Mouse (Mus musculus) monocyte, adult 59 days (primary cell): Measurements from ENCODE around the gene Phb. TPM values are rescaled to one million over a fixed set of nuclear protein-coding genes. Genes with fewer than 3 reads are reported as not detected.

Experiments used
- total RNA-seq, 2 experiments: library from RNA; stranded (reverse); gene quantifications; one replicate each; pipeline ENCODE4 v1.2.4; 2023

Gene Phb
- total RNA-seq = 10 to 100 TPM; 49.2 to 53.7 TPM

DNA sequence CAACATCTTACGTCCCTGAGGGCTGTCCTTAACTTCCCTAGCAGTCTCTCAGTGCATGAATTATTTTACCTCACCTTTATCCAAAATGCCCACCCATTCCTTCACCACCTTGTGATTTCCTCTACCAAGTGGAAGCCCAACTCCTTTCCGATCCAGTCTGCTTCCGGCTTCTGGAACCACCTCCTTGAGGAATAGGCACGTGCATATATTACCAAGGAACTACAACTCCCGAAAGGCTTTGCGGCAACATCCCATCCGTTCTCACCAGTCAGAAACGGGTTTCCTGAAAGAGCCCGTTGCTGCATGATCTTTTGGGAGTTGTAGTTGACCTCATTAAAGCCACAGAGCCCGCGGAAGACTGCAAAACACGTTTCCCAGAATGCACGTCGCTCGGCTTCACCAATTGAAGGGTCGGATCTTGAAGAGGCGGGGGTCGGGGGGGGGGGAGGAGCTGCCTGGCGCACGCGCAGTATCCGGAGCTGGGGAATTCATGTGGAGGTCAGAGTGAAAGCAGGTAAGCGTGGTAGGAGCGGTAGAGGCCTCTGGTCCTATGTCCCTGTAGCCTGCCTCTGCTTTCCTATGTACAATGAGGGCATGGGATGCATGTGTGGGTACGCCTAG is at the start of gene Phb:
Gene Phb, plus strand, starts transcription at position 429 of the 621 bp plus-strand sequence.

DNA sequence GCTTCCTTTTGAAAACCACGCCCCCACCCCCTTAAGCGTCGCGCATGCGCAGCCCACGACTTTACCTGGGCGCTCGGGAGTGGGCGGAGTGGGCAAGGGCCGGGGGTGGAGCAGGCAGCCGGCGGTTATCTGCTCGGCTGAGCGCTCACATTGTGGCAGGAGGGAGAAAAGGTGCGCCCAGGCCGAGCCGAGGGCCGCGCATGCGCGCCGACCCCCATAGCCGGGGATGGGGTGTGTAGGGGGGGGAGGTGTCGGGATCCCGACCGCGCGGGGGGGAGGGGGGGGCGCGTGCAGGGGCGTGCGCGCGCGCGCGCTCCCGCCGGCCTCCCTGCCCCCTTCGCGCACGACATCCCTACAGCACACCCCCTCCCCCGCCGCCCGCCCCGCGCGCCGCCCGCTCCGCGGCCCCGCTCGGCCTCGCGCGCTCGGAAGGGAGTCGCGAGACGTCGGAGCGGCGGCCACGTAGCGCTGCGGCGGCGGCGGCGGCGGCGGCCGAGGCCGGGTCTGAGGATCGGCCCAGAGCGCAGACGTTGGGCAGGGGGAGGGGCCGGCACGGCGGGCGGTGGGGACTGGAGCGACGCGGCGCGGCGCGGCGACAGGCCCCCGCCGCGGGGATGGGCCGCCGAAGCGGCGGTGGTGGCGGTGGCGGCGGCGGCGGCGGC is 45.9 kb downstream of the Phb start, which contains the start of gene Zfp652:
Gene Zfp652, plus strand, starts transcription at position 111 of the 662 bp plus-strand sequence.

DNA sequence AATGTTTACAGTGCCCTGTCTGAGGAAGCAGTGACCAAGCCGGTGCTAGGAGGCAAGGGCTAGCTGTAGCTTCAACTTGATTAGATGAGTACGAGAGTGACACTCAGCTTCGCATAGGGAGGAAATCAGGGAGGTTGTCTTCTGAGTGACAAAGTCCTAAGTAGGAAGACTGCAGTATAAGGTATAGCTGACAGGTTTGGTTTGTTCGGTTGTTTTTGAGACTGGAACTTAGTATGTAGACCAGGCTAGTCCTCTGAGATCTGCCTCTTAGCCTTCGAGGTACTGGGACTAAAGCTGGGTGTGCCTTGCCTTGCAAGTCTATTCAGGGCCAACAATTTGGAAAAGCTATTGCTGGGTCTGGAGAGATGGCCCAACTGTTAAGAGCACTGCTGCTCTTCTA is 56.5 kb downstream of the Phb start, which contains the start of gene B130006D01Rik:
Gene B130006D01Rik, plus strand, starts transcription at position 301 of the 400 bp plus-strand sequence.

Other genes with a start within 250 kb of the Phb start
- not detected for gene Nxph3, start 152.4 kb upstream of the Phb start, total RNA-seq
- 1 to 10 TPM in 1 of 2 experiments, under 1 TPM in 1; 0.86 to 1.4 TPM for gene Ngfr, start 79.2 kb upstream of the Phb start, total RNA-seq
- gene Zfp652, start 45.7 kb downstream of the Phb start, total RNA-seq = 10 to 100 TPM; 43.7 to 44.0 TPM
- 1 to 10 TPM; 1.5 to 2.0 TPM for gene B130006D01Rik, start 56.6 kb downstream of the Phb start, total RNA-seq
- gene Phospho1, start 157.5 kb downstream of the Phb start, total RNA-seq = 1 to 10 TPM; 2.2 to 5.7 TPM
- 100 to 1,000 TPM; 618 to 647 TPM for gene Gngt2, start 170.3 kb downstream of the Phb start, total RNA-seq
- 100 to 1,000 TPM; 346 to 374 TPM for gene Abi3, start 175.5 kb downstream of the Phb start, total RNA-seq
- not detected for gene B4galnt2, start 247.9 kb downstream of the Phb start, total RNA-seq